Comparison of ENCODE assay signal across 9 mouse cellular contexts in the genomic region with DNA sequence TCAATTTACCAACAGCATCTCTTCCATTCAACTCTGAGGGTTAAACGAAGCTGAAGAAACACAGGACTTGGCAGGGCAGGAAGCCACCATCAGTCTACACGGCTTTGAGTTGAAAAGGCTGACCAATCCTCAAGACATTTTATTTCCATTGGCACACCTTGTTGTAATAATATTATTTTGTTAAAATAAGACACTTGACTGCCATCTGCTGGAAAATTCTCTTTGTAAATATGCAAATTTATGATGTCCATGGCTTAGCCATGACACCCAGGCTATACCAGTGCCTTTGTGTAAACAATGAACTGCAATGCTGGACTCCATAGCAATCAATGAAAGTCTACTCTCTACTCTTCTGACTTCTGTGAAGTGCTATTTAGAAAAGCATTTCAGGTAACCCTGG.
A peak's percentile ranks its signal among the peaks of the same experiment; 100 is the strongest.
DNase-seq lines count a peak whose midpoint lies in the region; ATAC-seq and TF ChIP-seq lines count a peak whose summit lies in the region.
"Had no signal": no experiment of that assay in that cellular context is flagged by ENCODE, and none has a peak within 500 bp of the region (broad histone marks: within the 10 kb centered on the region; RNA-seq: fewer than 3 reads in every experiment).

No protein-coding gene starts in this region.

- H3K9ac ChIP-seq in lung, embryonic 14.5 days: no peak overlapping the region

- DNase-seq in heart, adult 18-20 months: peak; percentile 19 to 43
- no peak for DNase-seq in heart, embryonic 10.5 days (ENCODE audit: low spot score)
- peak; percentile 80 for DNase-seq in lung, embryonic 14.5 days
- no peak for DNase-seq in lung, adult 2 months
- DNase-seq in retina, embryonic 14.5 days (ENCODE audit: low spot score): peak; percentile 17
- no peak for DNase-seq in adrenal gland, postnatal 10 days
- DNase-seq in yolk sac, embryonic 10.5 days (ENCODE audit: low spot score): no peak
- DNase-seq: gastrocnemius, postnatal 14 days had no signal

- no peaks in the 10 kb centered on the region for H3K4me1 ChIP-seq in heart, embryonic 10.5 days
- no peaks in the 10 kb centered on the region for H3K4me1 ChIP-seq in lung, embryonic 14.5 days (ENCODE audit: insufficient read depth)
- no peaks in the 10 kb centered on the region for H3K4me1 ChIP-seq in lung, adult 2 months (ENCODE audit: control insufficient read depth, insufficient read depth, low read length)

- ATAC-seq in lung, embryonic 14.5 days (ENCODE audit: insufficient read depth): no peak
- peak; percentile 59 for ATAC-seq in activated CD4-positive, CD25-positive, alpha-beta regulatory T cell, adult 4 months

- TF ChIP-seq POLR2A in lung, adult 2 months (IDR thresholded peaks at IDR 0.05; ENCODE audit: borderline replicate concordance, extremely low read depth, low read depth, low read length): no peak

- no peak overlapping the region for H3K4me2 ChIP-seq in lung, embryonic 14.5 days

- H3K4me3 ChIP-seq in heart, embryonic 10.5 days: no peak overlapping the region
- H3K4me3 ChIP-seq in lung, embryonic 14.5 days (ENCODE audit: low read depth, low read length): no peak overlapping the region
- H3K4me3 ChIP-seq in lung, adult 2 months (replicated peaks; ENCODE audit: extremely low read depth, low read depth, low read length): no peak overlapping the region

- H3K9me3 ChIP-seq in heart, embryonic 10.5 days: no peaks in the 10 kb centered on the region
- no peaks in the 10 kb centered on the region for H3K9me3 ChIP-seq in lung, embryonic 14.5 days (ENCODE audit: low read depth, low read length)

- WGBS in heart, embryonic 10.5 days: 75% methylated on average over 2 of the region's 2 CpGs
- 47% methylated on average over 2 of the region's 2 CpGs for WGBS in lung, embryonic 14.5 days
- WGBS in lung, adult 2 months: 30% methylated on average over 2 of the region's 2 CpGs

- no peak; the same call in 1 of the 2 replicates for TF ChIP-seq CTCF in lung, embryonic 14.5 days (IDR thresholded peaks at IDR 0.05; ENCODE audit: low read depth)
- TF ChIP-seq CTCF in lung, adult 2 months (IDR thresholded peaks at IDR 0.05; ENCODE audit: insufficient read depth, low read length): no peak

- no peaks in the 10 kb centered on the region for H3K36me3 ChIP-seq in heart, embryonic 10.5 days
- no peaks in the 10 kb centered on the region for H3K36me3 ChIP-seq in lung, embryonic 14.5 days (ENCODE audit: insufficient read depth)

- 0 out of 2 replicates have a peak, but pooled peaks cover 1% of the 10 kb centered on the region for H3K27me3 ChIP-seq in heart, embryonic 10.5 days (ENCODE audit: insufficient read depth, poor library complexity, severe bottlenecking)
- H3K27me3 ChIP-seq in lung, embryonic 14.5 days (ENCODE audit: insufficient read depth, low read length): no peaks in the 10 kb centered on the region

- no peak overlapping the region for H3K27ac ChIP-seq in heart, embryonic 10.5 days
- no peak overlapping the region for H3K27ac ChIP-seq in lung, embryonic 14.5 days (ENCODE audit: low read depth)

Comparison
In these comparisons a context has a peak if more than half of its experiments do, and no peak if none do; other contexts are left out.
1. DNase-seq: peak in heart, adult 18-20 months (2 of 2), lung, embryonic 14.5 days (single experiment) and retina, embryonic 14.5 days (single experiment); none in heart, embryonic 10.5 days (single experiment), lung, adult 2 months (single experiment), adrenal gland, postnatal 10 days (single experiment) and yolk sac, embryonic 10.5 days (single experiment).